Mouse (Mus musculus) ovary, postnatal 10 days (tissue): Measurements from ENCODE around the gene Slc48a1.

Experiments
- DNase-seq: peaks from one replicate; pipeline ENCODE4 v3.0.0; 2022; ENCODE audit warnings: low spot score

The Slc48a1 gene

GRCm38 (mm10) chr15:97807867-97808266 is 29.5 kb downstream of the Slc48a1 start:
- DNase-seq, result no peak

- no peak for DNase-seq
Observed at GRCm38 (mm10) chr15:97808532-97808931, 30.2 kb downstream of the Slc48a1 start.

- no peak for DNase-seq
Observed at GRCm38 (mm10) chr15:97809206-97809605, 30.9 kb downstream of the Slc48a1 start.

GRCm38 (mm10) chr15:97809942-97810341 is 31.6 kb downstream of the Slc48a1 start:
- no peak for DNase-seq

GRCm38 (mm10) chr15:97810399-97810798 is 32.1 kb downstream of the Slc48a1 start:
- no peak for DNase-seq

GRCm38 (mm10) chr15:97811307-97811706 is 33.0 kb downstream of the Slc48a1 start:
- no peak for DNase-seq

- no peak for DNase-seq
Observed at GRCm38 (mm10) chr15:97812126-97812525, 33.8 kb downstream of the Slc48a1 start.

GRCm38 (mm10) chr15:97812875-97813274 is 34.6 kb downstream of the Slc48a1 start:
- DNase-seq, result no peak

- no peak for DNase-seq
Observed at GRCm38 (mm10) chr15:97813452-97814204, 35.3 kb downstream of the Slc48a1 start.

GRCm38 (mm10) chr15:97814703-97815102 is 36.4 kb downstream of the Slc48a1 start:
- DNase-seq, result no peak

- DNase-seq, result no peak
Observed at GRCm38 (mm10) chr15:97815254-97815653, 36.9 kb downstream of the Slc48a1 start.

- DNase-seq, result no peak
Observed at GRCm38 (mm10) chr15:97816199-97816994, 38.1 kb downstream of the Slc48a1 start.

GRCm38 (mm10) chr15:97819937-97820336 is 41.6 kb downstream of the Slc48a1 start:
- no peak for DNase-seq

- DNase-seq, result no peak
Observed at GRCm38 (mm10) chr15:97821321-97821982, 43.1 kb downstream of the Slc48a1 start.

GRCm38 (mm10) chr15:97821983-97822363 is 43.7 kb downstream of the Slc48a1 start:
- no peak for DNase-seq

GRCm38 (mm10) chr15:97822545-97823228 is 44.4 kb downstream of the Slc48a1 start:
- no peak for DNase-seq

GRCm38 (mm10) chr15:97823479-97823878 is 45.2 kb downstream of the Slc48a1 start:
- DNase-seq, result no peak

- DNase-seq, result no peak
Observed at GRCm38 (mm10) chr15:97824042-97824441, 45.7 kb downstream of the Slc48a1 start.

GRCm38 (mm10) chr15:97825071-97825940 is 47.0 kb downstream of the Slc48a1 start:
- DNase-seq, result peak; percentile 63

GRCm38 (mm10) chr15:97825941-97826587 is 47.7 kb downstream of the Slc48a1 start:
- DNase-seq, result no peak
